Mouse (Mus musculus): ENCODE measurements around the gene Cacnb2.

Cacnb2 gene

GRCm38 (mm10) chr2:14874281-14875037, 271.6 kb downstream of the Cacnb2 start:
- DNase-seq: peak in 1 of 2 experiments; percentile 3

- DNase-seq: no peak
Observed at GRCm38 (mm10) chr2:14875121-14875520, 272.2 kb downstream of the Cacnb2 start.

GRCm38 (mm10) chr2:14875616-14876015, 272.7 kb downstream of the Cacnb2 start:
- no peak for DNase-seq

- no peak for DNase-seq
Observed at GRCm38 (mm10) chr2:14878953-14879352, 276.1 kb downstream of the Cacnb2 start.

- DNase-seq: no peak
Observed at GRCm38 (mm10) chr2:14883460-14883859, 280.6 kb downstream of the Cacnb2 start.

GRCm38 (mm10) chr2:14888406-14889195, 285.7 kb downstream of the Cacnb2 start:
- DNase-seq: no peak

GRCm38 (mm10) chr2:14903837-14904236, 300.9 kb downstream of the Cacnb2 start:
- DNase-seq: no peak

GRCm38 (mm10) chr2:14904865-14905264, 302.0 kb downstream of the Cacnb2 start:
- DNase-seq: no peak

- no peak for DNase-seq
Observed at GRCm38 (mm10) chr2:14907124-14907925, 304.4 kb downstream of the Cacnb2 start.

- DNase-seq: no peak
Observed at GRCm38 (mm10) chr2:14917585-14918247, 314.8 kb downstream of the Cacnb2 start.

GRCm38 (mm10) chr2:14929866-14930265, 327.0 kb downstream of the Cacnb2 start:
- DNase-seq: no peak

- no peak for DNase-seq
Observed at GRCm38 (mm10) chr2:14931968-14932367, 329.1 kb downstream of the Cacnb2 start.

- DNase-seq: no peak
Observed at GRCm38 (mm10) chr2:14936492-14936891, 333.6 kb downstream of the Cacnb2 start.

- DNase-seq: no peak
Observed at GRCm38 (mm10) chr2:14942261-14942660, 339.4 kb downstream of the Cacnb2 start.

GRCm38 (mm10) chr2:14943691-14944357, 340.9 kb downstream of the Cacnb2 start:
- DNase-seq: no peak

- DNase-seq: no peak
Observed at GRCm38 (mm10) chr2:14953090-14953489, 350.2 kb downstream of the Cacnb2 start.

GRCm38 (mm10) chr2:14960963-14961488, 358.1 kb downstream of the Cacnb2 start:
- no peak for DNase-seq

- no peak for DNase-seq
Observed at GRCm38 (mm10) chr2:14961493-14961892, 358.6 kb downstream of the Cacnb2 start.

- no peak for DNase-seq
Observed at GRCm38 (mm10) chr2:14984029-14984428, 381.1 kb downstream of the Cacnb2 start.

- DNase-seq: no peak
Observed at GRCm38 (mm10) chr2:14988451-14988850, 385.6 kb downstream of the Cacnb2 start.

GRCm38 (mm10) chr2:14989350-14989749, 386.5 kb downstream of the Cacnb2 start:
- DNase-seq: no peak

- DNase-seq: no peak
Observed at GRCm38 (mm10) chr2:14992531-14992930, 389.6 kb downstream of the Cacnb2 start.

Measured in cerebellum, postnatal 14 days (tissue).